Mouse (Mus musculus) megakaryocyte progenitor cell, adult 5-6 weeks (primary cell): ENCODE measurements around the gene Scnn1b. TPM values are rescaled to one million over a fixed set of nuclear protein-coding genes. Genes with fewer than 3 reads are reported as not detected.

Experiments used
- ATAC-seq: replicated peaks from 2 replicates; pipeline ENCODE4 v1.8.0; 2016; ENCODE audit warnings: mild to moderate bottlenecking, moderate TSS enrichment, inconsistent platforms; ENCODE audit not compliant: poor library complexity
- total RNA-seq, 2 experiments: library from RNA; stranded (forward) in 1 of 2; stranded (reverse) in 1 of 2; fragments of 157-497, 149-512 nt in 1 of 2; fragments of 200-1000 nt in 1 of 2; gene quantifications; 2 replicates each; pipeline versions ENCODE4 v1.2.3 to v1.2.4; 2015 to 2017

The Scnn1b gene
- total RNA-seq (2015) (not detected in 2 replicates), total RNA-seq (2017) (not detected in 2 replicates)

DNA sequence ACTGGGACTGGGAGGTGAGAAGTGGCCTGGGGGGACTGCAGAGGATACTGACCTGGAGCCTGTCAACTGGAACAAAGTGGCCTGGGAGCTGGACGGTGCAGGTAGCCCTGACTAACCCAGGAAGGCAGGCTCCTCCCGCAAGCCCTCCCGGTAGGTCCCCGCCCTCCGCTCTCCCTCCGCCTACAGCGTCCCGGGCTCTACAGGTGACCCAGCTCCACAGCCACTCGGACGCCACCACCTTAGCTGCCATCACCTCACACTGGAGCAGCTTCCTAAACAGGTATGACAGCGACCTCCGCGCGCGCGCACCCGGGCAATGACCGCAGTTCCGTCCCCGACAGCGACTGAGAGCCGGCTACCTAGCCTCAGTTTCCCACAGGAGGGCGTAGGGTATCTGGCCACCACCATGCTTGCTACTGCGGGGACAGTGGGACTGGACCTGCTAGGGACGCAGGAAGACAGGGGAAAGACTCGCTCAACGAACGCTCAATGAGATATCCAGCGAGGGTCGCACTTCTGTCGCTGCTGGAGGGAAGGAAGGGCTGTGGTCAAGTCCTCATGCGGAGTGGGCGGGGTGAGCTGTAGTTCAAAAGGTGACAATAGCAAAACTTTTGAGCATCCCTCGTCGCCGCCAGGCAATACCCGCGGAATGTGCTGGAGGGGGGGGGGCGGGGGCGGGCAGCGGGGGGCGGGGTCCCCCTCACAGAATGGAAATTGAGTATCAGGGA, at the start of gene Scnn1b:
Scnn1b (plus strand) TSS at position 181 of the 728 bp plus-strand sequence.
- no peak for ATAC-seq

DNA sequence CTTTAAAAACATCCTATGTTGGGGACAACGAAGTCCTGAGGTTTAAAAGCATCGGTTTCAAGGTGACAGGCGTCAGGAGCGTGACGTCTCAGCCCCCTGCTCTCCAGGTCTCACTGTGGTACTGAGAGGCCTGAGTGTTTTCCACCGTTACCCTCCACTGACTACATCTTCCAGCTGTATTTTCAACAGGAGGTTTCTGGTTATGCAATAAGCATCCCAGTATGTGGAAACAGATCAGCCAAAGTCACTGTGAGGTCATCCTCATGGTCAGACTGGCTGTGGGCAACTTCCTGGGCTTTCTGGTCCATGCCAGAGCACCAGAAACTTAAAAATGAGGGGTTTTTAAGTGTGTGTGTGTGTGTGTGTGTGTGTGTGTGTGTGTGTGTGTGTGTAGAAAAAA, 43.2 kb upstream of the Scnn1b start:
- ATAC-seq, result no peak

DNA sequence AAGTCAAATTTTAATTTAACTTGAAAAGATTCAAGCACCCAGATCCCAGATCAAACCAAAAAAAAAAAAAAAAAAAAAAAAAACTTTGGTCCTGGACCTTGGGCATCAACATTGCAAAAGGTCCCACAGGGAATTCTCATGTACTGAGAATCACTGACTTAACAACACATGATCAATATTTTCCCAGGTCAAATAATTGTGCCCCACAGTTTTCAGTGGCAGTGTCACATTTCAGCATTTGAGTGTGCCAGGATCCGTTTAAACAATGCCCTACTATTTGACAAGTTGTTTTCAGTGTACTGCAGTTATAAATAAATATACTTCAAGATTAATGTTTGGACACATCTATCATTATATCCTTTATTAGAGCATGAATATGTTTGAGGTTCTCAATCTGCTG, 36.4 kb upstream of the Scnn1b start:
- no peak for ATAC-seq

DNA sequence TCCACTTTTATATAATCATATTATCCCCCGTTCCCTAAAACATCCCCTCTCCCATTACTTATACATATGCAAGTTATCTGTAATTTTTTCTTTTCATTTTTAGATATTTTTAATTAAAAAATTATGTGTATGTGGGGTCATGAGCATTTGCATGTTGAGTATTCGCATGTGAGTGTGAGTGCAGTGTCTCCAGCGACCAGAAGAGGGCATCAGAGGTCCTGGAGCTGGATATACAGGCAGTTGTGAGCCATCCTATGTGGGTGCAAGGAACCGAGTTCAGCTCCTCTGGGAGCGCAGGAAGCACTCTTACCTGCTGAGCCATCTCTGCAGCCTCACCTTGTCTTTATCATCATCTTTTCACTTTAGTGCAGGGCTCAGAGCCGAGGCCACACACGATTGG, 29.4 kb upstream of the Scnn1b start:
- ATAC-seq, result no peak

DNA sequence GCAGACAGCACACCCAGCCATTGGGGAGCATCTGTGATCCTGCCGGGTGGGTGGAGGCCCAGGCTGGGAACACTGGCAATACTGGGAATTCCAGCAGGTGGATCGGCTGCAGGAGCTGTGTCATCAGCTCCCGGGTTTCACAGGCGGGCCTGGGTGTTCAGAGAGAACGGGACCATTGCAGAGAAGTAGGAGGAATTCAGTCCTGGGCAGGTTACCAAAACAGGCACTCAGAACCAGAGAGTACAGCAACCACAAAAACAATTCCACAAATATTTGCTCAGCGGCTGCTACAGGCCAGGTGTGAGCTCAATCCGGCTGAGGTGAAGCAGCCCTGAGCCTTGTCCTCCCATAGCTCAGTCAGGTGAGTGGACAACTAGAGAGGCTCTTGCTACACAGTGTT, 28.0 kb upstream of the Scnn1b start:
- no peak for ATAC-seq

DNA sequence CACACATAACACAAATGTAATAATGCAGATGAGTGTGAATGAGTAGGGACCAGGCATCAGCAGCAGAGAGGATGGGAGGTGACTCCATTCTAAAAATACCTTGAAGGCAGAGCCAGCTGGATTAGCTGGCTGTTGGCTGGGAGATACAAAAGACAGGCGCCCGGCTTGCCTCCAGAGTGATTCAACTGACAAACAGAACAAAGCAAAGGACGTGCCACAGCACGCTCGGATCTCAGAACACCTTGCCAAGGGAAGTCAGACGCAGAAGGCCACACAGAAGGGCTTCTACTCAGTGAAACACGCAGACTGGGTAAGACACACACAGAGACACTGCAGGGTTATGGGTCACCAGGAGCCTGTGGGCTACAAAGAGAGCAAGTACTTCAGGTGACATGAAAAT, 24.0 kb upstream of the Scnn1b start:
- no peak for ATAC-seq

DNA sequence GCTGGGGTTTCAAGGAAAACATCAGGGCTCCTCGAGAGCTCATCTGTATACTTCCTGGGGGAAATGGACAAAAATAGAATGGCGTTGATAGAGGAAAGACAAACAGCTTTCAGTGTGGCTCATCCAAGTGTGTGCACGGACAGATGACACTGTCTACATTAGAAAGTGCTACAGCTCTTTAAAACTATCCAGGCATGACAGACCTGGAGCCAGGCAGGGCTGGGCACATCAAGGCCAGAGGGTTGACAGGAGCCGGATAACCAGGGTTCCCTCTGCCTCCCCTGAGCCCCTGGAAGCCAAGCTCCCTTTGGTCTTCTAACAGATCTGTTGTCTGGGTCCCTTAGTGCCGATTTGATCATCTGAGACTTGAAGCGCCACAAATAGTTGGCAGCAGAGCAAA, 22.6 kb upstream of the Scnn1b start:
- ATAC-seq, result no peak

DNA sequence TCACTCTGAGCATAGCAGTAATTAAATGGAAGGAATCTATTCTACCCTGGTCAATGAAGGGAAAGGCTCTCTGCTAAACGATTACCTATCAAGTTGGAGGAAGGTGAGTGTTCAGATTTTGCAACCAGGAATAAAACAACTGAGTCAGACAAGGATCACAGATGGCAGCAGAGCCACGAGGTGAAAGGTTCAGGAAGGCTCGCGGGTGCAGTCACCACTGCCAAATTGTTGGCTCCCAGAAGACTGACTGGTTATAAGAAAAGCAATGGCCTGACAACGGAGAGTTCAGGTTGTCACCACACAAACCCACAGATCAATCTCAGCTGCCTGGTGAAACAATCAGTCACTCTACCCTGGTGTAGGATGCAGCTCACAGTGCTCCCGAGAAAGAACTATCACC, 18.9 kb upstream of the Scnn1b start:
- no peak for ATAC-seq

DNA sequence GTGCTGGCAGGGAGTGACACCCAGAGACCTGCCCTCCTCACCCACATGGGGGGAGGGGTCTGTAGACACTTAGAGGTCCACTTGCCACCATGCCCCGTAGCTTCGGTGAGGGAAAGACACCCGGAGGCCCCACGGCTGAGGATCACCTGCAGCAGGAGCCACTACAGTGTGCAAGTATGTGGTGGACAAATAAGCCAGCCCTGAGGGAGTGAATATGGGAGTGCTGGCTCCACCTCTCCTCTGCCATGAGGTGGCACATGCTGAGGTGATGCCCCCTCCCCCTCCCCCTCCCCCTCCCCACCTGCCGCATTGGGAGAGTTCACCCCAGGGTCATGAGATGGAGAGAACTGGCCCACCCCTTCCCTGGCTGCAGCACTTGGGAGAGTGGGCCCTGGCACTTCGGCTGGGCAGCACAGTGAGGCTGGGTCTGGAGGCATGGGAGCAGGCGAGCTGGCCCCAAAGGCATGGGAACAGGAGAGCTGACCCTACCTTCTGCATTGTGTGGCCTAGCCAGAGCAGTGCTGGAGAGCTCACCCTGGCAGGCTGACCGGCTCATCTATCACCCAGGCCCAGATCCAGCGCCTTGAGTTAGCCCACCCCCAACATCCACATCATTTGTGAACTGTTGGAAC, 16.2 kb upstream of the Scnn1b start:
- no peak for ATAC-seq

DNA sequence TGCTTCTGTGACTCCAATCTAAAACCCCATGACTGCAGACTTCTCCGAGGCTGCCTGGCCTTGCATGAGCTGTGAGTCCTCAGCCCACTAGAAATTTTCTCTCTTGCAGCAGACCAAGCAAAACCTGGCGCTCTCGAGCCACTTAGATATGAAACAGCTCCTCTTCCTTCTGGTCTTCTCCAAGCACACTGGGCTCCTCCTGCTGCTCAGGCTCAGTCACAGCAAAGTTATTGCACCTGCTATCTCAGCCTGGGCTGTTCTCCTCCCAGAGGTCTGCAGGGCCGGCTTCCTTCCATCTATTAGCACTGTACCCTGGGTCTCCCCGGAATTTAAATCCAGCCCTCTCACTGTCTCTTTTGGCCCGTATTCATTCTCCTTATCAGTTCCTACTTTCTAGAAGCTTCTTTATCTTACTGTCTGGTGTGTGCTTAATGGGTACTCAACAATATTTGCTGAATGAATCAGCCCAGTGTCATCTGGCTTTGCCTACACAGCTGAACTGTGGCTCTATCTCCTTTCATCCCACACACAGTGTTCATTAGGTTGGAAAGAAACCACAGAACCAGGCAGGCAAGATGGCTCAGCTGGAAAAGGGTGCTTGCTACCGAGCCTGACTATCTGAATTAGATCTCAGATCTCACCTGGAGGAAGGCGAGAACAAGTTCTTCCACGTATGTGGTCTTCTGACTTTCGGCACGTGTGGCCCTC, 7.5 kb upstream of the Scnn1b start:
- no peak for ATAC-seq

DNA sequence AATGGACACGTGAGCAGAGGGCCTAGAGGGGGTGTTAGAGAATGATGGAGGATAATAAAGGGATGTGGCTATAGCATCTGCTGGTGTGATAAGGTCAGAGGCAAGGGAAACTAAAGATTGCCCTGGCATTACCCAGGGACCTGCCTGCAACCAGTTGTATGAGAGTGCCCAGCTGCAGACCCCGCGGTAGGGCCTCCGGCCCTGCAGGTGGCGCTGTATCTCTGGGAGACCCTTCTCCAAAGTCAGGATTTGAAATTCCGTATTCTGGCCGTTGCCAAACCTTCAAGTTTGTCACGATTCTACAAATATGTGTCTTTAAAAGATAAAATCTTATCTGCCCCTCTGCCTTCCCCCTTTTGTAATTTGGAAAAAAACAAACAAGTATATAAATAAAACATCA, 5.9 kb upstream of the Scnn1b start:
- 0 out of 2 replicates have a peak, but pooled peaks have one; percentile 29 for ATAC-seq

DNA sequence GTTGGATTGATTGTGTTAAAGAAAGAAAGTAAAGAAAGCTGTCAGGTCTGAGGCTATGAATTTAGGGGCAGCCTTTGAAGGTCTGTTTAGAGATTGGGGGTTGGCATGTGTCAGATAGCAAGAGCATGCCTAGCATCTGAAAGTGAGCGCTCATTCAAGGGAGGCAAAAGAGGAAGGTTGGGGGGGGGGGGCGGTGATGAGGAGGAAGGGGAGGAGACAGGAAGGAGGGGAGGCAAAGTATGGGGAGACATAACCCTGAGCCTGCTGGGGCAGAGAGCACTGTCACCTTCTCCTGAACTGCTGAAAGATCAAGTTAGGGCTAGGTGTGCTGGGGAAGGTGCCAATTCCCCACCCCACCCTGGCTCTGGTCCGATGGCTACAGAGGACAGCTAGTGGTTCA, 6.8 kb downstream of the Scnn1b start:
- ATAC-seq, result peak; percentile 61

DNA sequence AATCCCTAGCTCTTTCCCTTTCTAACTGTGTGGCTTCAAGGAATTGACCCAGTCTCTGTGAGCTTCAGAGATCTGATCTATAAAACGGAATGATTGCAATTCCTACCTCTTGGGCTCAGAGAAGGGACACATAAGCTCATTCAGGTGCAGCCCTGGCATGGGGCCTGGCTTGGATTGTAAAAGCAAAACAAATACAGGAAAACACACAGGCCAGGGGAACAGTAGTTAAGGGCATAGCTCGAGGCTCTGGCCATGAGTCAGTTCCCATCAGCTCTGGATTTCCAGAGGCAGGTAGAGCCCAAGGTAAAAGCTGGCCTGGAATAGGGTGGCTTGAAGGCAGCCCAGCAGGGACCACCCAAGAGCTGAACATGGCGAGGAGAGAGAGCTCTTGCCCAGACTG, 9.2 kb downstream of the Scnn1b start:
- ATAC-seq, result no peak

DNA sequence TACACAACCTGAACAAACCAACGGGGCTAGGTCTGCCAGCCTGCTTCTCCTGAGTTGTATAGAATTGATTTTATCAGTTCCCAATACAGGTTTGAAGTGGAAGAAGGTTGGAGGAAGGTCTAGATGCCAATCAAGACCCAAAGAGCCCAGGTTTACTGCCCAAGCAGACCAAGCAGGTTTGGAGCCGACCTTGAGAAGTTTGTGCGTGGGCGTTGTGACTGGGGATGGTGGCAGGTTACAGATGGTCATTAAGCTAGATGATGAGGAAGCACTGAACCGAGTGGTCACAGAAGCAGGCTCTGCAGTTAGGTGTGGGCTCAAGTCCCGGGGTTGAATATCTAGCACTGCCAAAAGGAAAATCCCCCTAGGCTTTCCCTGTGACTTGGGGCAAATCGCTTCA, 9.9 kb downstream of the Scnn1b start:
- no peak for ATAC-seq

DNA sequence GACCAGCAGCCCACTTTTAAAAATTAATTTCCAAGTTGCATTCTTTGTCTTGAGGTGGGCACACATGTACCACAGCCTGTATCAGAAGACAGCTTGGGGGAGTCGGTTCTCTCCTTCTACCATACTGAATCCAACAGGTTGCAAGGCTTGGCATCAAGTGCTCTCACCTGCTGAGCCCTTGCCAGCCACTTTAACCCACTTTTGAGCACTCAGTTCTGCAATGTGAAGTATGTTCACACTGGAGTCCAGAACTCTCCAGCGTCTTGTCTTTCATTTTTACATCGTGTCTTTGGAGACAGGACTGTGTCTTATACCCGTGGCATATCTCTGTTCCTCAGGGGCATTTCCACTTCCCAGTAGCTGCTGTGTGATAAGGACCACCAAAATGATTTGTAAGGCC, 15.4 kb downstream of the Scnn1b start:
- ATAC-seq, result no peak

DNA sequence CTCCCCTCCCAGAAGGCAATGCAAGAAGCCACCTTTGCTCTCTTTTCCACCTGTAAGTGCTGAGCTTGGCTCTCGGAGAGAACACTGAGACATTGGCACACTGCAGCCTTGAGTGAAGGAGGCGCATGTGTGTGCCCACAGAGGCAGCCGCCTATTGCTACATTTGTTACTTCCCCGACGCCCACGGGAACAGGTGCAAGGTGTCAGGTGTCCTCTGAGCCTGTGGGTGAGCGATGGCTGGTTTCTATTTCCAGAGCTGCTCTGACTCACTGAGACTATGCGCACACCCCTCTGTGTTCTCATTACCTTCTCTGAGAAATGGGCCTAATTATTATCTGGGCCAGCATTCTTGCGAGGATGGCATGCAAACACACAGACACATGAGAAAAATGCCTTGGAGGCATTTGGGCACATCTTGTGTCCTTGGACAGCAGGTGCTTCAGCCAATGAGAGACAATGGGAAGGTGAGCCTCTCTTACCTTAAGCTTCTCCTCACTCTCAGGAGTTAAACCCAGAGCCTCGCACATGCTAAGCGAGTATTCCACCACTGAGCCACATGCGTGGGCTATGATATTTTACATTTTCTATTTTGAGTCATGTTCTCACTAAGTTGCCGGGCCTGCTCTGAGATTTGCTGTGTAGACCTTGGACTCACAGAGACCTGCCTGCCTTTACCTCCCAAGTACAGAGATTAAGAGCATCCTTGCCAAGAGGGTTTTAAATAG, 26.0 kb downstream of the Scnn1b start:
- no peak for ATAC-seq

DNA sequence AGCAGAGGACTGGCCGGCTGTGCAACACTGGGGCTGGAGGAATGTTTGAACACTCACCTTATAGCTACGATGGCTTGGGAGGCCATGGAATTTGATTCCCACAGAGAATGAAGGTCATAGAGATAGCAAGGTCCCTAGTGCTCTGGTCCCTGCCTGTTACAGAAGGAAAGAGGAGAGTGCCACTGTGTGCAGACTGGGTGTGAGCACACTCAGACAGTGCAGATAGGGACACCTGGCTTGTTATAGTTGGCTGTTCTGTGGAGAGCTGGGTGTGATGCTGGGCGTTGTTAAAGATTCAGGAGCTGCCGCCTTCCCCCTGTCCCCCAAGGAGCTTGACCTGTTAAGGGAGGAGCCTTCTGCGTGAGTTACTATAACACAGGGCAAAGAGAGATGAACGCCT, 31.9 kb downstream of the Scnn1b start:
- ATAC-seq, result no peak

DNA sequence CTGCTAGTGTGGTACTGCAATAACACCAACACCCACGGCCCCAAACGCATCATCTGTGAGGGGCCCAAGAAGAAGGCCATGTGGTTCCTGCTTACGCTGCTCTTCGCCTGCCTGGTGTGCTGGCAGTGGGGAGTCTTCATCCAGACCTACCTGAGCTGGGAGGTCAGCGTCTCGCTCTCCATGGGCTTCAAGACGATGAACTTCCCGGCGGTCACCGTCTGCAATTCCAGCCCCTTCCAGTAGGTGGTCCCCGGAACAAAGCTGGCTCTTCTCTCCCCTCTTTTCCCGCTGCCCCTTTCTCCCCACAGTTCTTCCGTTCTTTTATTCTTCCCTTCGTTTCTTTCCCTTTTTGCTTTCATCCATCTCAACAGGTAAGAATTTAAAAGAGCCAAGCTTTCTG, 34.5 kb downstream of the Scnn1b start:
- ATAC-seq, result peak; percentile 78

DNA sequence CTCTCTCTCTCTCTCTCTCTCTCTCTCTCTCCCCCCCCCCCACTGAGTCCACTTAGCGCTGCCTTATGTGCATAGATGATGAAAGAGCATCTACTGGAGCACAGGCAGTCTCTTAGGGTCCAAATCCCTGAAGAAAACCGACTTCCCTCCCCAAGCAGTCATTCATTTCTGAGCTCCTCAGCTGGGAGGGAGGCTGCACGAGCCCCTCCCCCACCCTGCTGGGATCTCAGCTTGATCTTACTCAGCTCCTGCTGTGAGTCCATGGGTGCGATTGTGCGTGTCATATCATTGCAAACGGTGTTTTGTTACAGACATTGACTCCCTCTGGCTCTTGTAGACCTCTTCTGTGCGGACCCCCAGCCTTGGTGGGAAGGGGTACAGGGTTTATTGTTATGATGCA, 35.1 kb downstream of the Scnn1b start:
- no peak for ATAC-seq

DNA sequence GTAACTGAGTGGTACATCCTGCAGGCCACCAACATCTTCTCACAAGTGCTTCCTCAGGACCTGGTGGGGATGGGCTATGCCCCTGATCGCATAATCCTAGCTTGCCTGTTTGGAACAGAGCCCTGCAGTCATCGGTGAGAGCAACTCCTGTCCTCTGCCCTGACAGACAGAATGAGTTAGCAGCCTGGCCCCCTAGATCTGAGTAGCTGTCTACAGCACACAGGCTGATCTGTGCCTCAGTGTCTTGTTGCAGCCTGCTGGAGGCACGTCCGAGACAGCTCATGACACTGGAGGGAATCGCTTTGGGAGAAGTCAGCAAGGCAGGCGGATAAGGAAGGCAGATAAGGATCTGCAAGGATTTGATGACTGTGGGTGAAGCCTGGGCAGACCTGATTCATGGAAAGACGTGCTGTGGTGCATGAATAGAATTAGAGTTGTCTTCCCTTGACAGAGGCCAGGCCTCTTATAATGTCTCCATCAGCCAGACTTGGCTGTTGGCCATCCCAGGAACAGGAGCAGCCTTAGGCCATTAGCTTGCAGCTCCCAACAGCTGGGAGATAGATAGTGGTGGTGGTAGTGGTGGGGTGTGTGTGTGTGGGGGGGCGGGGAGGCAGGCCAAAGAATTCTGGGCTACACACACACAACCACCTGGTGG, 38.0 kb downstream of the Scnn1b start:
- ATAC-seq, result no peak

DNA sequence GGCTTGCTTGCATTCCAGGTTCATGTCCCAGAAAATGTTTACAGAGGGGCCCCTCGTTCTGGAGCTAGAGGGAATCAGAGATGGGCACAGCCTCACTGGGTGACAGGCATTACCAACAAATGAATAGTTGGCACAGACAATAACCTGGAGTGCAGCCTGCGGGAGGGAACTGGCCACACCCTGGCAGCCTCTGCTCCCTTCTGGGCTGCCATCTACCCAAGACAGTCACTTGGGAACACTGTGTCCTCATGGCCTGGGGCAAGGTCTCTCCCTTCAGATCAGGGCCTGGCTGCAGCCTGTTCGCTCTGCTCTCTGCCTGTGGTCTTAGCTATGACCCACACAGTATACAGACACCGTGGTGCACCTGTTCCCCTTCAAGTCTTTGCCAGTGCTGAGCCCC, 42.0 kb downstream of the Scnn1b start:
- no peak for ATAC-seq
